Mouse (Mus musculus) embryonic facial prominence, embryonic 10.5 days (tissue): ENCODE measurements around the gene Capn12. TPM values are rescaled to one million over a fixed set of nuclear protein-coding genes. Genes with fewer than 3 reads are reported as not detected.

Experiments
- DNase-seq: peaks from one replicate; pipeline ENCODE4 v3.0.0-alpha.2; 2017; ENCODE audit warnings: low spot score
- H3K27ac ChIP-seq: fragments of 300-500 bp; sonication (generic); replicated peaks from 2 replicates; pipeline ENCODE4 v1.5.1; 2016; ENCODE audit warnings: mild to moderate bottlenecking
- H3K27me3 ChIP-seq: fragments of 300-500 bp; sonication (generic); replicated peaks from 2 replicates; pipeline ENCODE4 v1.6.1; 2016; ENCODE audit warnings: low read depth, mild to moderate bottlenecking; ENCODE audit not compliant: poor library complexity, severe bottlenecking
- H3K36me3 ChIP-seq: fragments of 300-500 bp; sonication (generic); replicated peaks from 2 replicates; pipeline ENCODE4 v1.6.1; 2016; ENCODE audit warnings: mild to moderate bottlenecking, moderate library complexity
- H3K4me1 ChIP-seq: fragments of 300-500 bp; sonication (generic); 2 replicates; pipeline ENCODE4 v1.6.1; 2016
- H3K4me3 ChIP-seq: fragments of 300-500 bp; sonication (generic); 2 replicates; pipeline ENCODE4 v1.5.1; 2016; ENCODE audit warnings: mild to moderate bottlenecking, moderate library complexity
- H3K9me3 ChIP-seq: fragments of 300-500 bp; sonication (generic); 2 replicates; pipeline ENCODE4 v1.6.1; 2016; ENCODE audit warnings: mild to moderate bottlenecking
- WGBS: fragments of 180-500 bp; shearing (Covaris S2); methylation state at CpG from one replicate; pipeline ENCODE4 v1.1.7; 2016; 5-methylcytosine and 5-hydroxymethylcytosine counted together
- polyA plus RNA-seq: library from polyadenylated mRNA; unstranded; fragments of >200 nt; fragmentation: Nextera tagmentation; extraction: Ambion mirVana; gene quantifications from 2 replicates; pipeline ENCODE4 v1.2.1, GENCODE M21; 2016

Capn12 gene
- polyA plus RNA-seq, 1 experiment from 2014 or later = 0.55 TPM

DNA sequence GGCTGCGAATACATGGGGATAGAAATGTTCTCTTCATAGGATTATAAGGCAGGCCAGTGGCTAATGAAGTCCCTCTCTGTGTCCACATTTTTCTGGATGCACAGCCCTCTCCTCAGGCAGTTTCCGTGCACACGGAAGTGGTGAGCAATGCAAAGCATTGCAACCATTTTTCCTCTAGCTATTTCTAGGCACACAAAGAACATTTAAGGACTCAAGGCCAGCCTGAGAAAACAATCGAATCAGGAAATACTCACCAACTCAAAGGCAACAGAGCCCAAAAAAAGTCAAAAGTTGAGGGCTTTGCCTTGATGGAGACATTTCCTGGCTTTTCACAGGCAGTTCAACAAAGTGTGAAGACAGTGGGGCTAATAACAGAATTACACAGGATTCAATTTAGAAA, 59.9 kb downstream of the Capn12 start:
- Histone ChIP-seq H3K4me3 (no peak overlapping the region), H3K36me3 (peaks cover 52% of the 10 kb centered on the region), H3K27ac (peak overlapping the region; percentile 58; the same call in 1 of the 2 replicates), H3K9me3 (no peaks in the 10 kb centered on the region), H3K27me3 (no peaks in the 10 kb centered on the region), H3K4me1 (peaks cover 85% of the 10 kb centered on the region)
- no peak for DNase-seq
- 65% methylated on average over 4 of the region's 4 CpGs for WGBS

DNA sequence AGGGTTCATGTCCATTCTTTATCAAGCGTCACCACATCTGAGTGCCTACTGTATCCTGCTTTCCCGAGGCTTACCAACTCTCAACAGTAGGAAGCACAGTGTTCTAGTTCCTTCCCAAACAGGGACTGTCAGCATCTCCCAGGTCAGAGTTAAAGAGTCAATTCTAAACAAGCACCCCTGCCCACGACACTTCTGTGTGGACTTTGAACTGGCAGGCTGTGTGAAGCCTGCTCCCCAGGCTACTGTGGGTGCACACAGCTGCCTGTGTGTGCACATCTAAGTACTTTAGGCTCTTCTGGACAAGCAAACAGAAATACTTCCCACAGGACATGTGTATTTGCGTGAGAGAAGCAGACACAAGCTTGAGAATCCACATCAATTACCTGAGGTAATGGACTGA, 60.3 kb downstream of the Capn12 start:
- Histone ChIP-seq H3K27me3 (no peaks in the 10 kb centered on the region), H3K4me1 (peaks cover 85% of the 10 kb centered on the region), H3K9me3 (no peaks in the 10 kb centered on the region), H3K27ac (peak overlapping the region; percentile 58; the same call in 1 of the 2 replicates), H3K36me3 (peaks cover 50% of the 10 kb centered on the region), H3K4me3 (no peak overlapping the region)
- WGBS = 71% methylated on average over 4 of the region's 4 CpGs
- no peak for DNase-seq

Other genes with a start within 250 kb of the Capn12 start
- 7.8 TPM in 2 replicates for gene Fbxo27, start 188.6 kb upstream of the Capn12 start, polyA plus RNA-seq
- 11.9 and 14.3 TPM in 2 replicates for gene Fbxo17, start 164.6 kb upstream of the Capn12 start, polyA plus RNA-seq
- gene Mrps12, start 139.6 kb upstream of the Capn12 start, polyA plus RNA-seq = 163 and 164 TPM in 2 replicates
- 40.3 and 44.6 TPM in 2 replicates for gene Sars2, start 139.4 kb upstream of the Capn12 start, polyA plus RNA-seq
- 0.49 and 2.1 TPM in 2 replicates for gene Ccer2, start 125.2 kb upstream of the Capn12 start, polyA plus RNA-seq
- gene Sirt2, start 114.7 kb upstream of the Capn12 start, polyA plus RNA-seq = 64.4 and 64.8 TPM in 2 replicates
- 55.1 and 55.5 TPM in 2 replicates for gene Nfkbib, start 113.9 kb upstream of the Capn12 start, polyA plus RNA-seq
- 2.2 and 2.8 TPM in 2 replicates for gene Rinl, start 92.5 kb upstream of the Capn12 start, polyA plus RNA-seq
- 325 and 346 TPM in 2 replicates for gene Hnrnpl, start 72.9 kb upstream of the Capn12 start, polyA plus RNA-seq
- gene Ech1, start 56.2 kb upstream of the Capn12 start, polyA plus RNA-seq = 75.8 and 81.7 TPM in 2 replicates
- 4.4 and 4.9 TPM in 2 replicates for gene Lgals4, start 47.6 kb upstream of the Capn12 start, polyA plus RNA-seq
- gene Lgals7, start 17.6 kb upstream of the Capn12 start, polyA plus RNA-seq = 0.63 and 1.9 TPM in 2 replicates
- gene Actn4, start 80.9 kb downstream of the Capn12 start, polyA plus RNA-seq = 260 and 269 TPM in 2 replicates
- 444 and 454 TPM in 2 replicates for gene Eif3k, start 100.4 kb downstream of the Capn12 start, polyA plus RNA-seq
- gene Map4k1, start 100.6 kb downstream of the Capn12 start, polyA plus RNA-seq = 11.6 and 14.4 TPM in 2 replicates
- 1.8 TPM in 2 replicates for gene Ryr1, start 243.8 kb downstream of the Capn12 start, polyA plus RNA-seq